Comparison of ENCODE assay signal across 10 mouse cellular contexts in genomic region chr13:99447403-99448199, GRCm38 (mm10).
A peak's percentile ranks its signal among the peaks of the same experiment; 100 is the strongest.
DNase-seq lines count a peak whose midpoint lies in the region; ATAC-seq and TF ChIP-seq lines count a peak whose summit lies in the region.
"Had no signal": no experiment of that assay in that cellular context is flagged by ENCODE, and none has a peak within 500 bp of the region (broad histone marks: within the 10 kb centered on the region; RNA-seq: fewer than 3 reads in every experiment).

No protein-coding gene starts in this region.

- no peaks in the 10 kb centered on the region for H3K9me3 ChIP-seq in lung, embryonic 14.5 days (ENCODE audit: low read depth, low read length)
- H3K9me3 ChIP-seq: G1E; limb, embryonic 13.5 days had no signal

- no peak overlapping the region for H3K9ac ChIP-seq in lung, embryonic 14.5 days
- H3K9ac ChIP-seq: limb, embryonic 13.5 days had no signal

- no peak for TF ChIP-seq POLR2A in lung, adult 2 months (IDR thresholded peaks at IDR 0.05; ENCODE audit: borderline replicate concordance, extremely low read depth, low read depth, low read length)

- DNase-seq in lung, embryonic 14.5 days = peak; percentile 59
- no peak for DNase-seq in lung, adult 2 months
- peak; percentile 49 for DNase-seq in embryo, embryonic 10 days (ENCODE audit: low spot score)
- peak; percentile 40 for DNase-seq in gastrocnemius, postnatal 25 days
- DNase-seq in left cerebral cortex, adult 2 months (ENCODE audit: extremely low spot score in 1 of 2, low spot score in 2 of 2) = peak; percentile 50 to 63
- DNase-seq in retina, embryonic 14.5 days (ENCODE audit: low spot score) = peak; percentile 55
- DNase-seq in thymus, postnatal 36 days = no peak

- peaks cover 22% of the 10 kb centered on the region for H3K4me1 ChIP-seq in lung, embryonic 14.5 days (ENCODE audit: insufficient read depth)
- no peaks in the 10 kb centered on the region; the same call in 1 of the 2 replicates for H3K4me1 ChIP-seq in lung, adult 2 months (ENCODE audit: control insufficient read depth, insufficient read depth, low read length)

- no peak for TF ChIP-seq CTCF in lung, embryonic 14.5 days (IDR thresholded peaks at IDR 0.05; ENCODE audit: low read depth)
- TF ChIP-seq CTCF in lung, adult 2 months (IDR thresholded peaks at IDR 0.05; ENCODE audit: insufficient read depth, low read length) = no peak
- TF ChIP-seq CTCF in left cerebral cortex, adult 2 months (IDR thresholded peaks at IDR 0.05) = no peak; the same call in 1 of the 2 replicates

- peak; percentile 61 for ATAC-seq in lung, embryonic 14.5 days (ENCODE audit: insufficient read depth)
- no peak for ATAC-seq in megakaryocyte progenitor cell, adult 5-6 weeks (replicated peaks; ENCODE audit: poor library complexity)

- H3K4me2 ChIP-seq in lung, embryonic 14.5 days = no peak overlapping the region; the same call in 1 of the 2 replicates
- H3K4me2 ChIP-seq: limb, embryonic 13.5 days had no signal

- H3K4me3 ChIP-seq in lung, embryonic 14.5 days (ENCODE audit: low read depth, low read length) = no peak overlapping the region
- no peak overlapping the region for H3K4me3 ChIP-seq in lung, adult 2 months (replicated peaks; ENCODE audit: extremely low read depth, low read depth, low read length)
- H3K4me3 ChIP-seq in left cerebral cortex, adult 2 months = peak overlapping the region; percentile 2; the same call in 1 of the 2 replicates
- H3K4me3 ChIP-seq: limb, embryonic 13.5 days had no signal

- no peaks in the 10 kb centered on the region for H3K36me3 ChIP-seq in lung, embryonic 14.5 days (ENCODE audit: insufficient read depth)
- H3K36me3 ChIP-seq: G1E; limb, embryonic 13.5 days had no signal

- peak overlapping the region; percentile 38; the same call in 1 of the 2 replicates for H3K27ac ChIP-seq in lung, embryonic 14.5 days (ENCODE audit: low read depth)
- H3K27ac ChIP-seq in left cerebral cortex, adult 2 months = peak overlapping the region; percentile 16
- H3K27ac ChIP-seq: limb, embryonic 13.5 days had no signal

- 40% methylated on average over 11 of the region's 11 CpGs for WGBS in lung, embryonic 14.5 days
- 47% methylated on average over 11 of the region's 11 CpGs for WGBS in lung, adult 2 months

- no peaks in the 10 kb centered on the region for H3K27me3 ChIP-seq in lung, embryonic 14.5 days (ENCODE audit: insufficient read depth, low read length)
- H3K27me3 ChIP-seq: limb, embryonic 13.5 days had no signal

- intact Hi-C loops in left cerebral cortex, adult 2 months (cut with DNase I) = loop anchor here (5.0 kb wide), 1 partner anchor 65 kb away; no protein-coding TSS in a partner anchor

Comparison
In these comparisons a context has a peak if more than half of its experiments do, and no peak if none do; other contexts are left out.
1. DNase-seq: peak in lung, embryonic 14.5 days (single experiment), embryo, embryonic 10 days (single experiment), gastrocnemius, postnatal 25 days (single experiment), left cerebral cortex, adult 2 months (2 of 2) and retina, embryonic 14.5 days (single experiment); none in lung, adult 2 months (single experiment) and thymus, postnatal 36 days (0 of 2).